Mouse (Mus musculus): ENCODE results near the gene Ccdc63.
A peak's percentile ranks its signal among the peaks of the same experiment; 100 is the strongest.

Ccdc63 gene

GRCm38 (mm10) chr5:122083282-122083681 is 57.3 kb downstream of the Ccdc63 start:
- DNase-seq (ENCODE audit: low spot score): no peak

GRCm38 (mm10) chr5:122081471-122081870 is 59.2 kb downstream of the Ccdc63 start:
- DNase-seq (ENCODE audit: low spot score): no peak

- DNase-seq (ENCODE audit: low spot score): no peak
Observed at GRCm38 (mm10) chr5:122080930-122081329, 59.7 kb downstream of the Ccdc63 start.

- DNase-seq (ENCODE audit: low spot score): no peak
Observed at GRCm38 (mm10) chr5:122079796-122080195, 60.8 kb downstream of the Ccdc63 start.

- no peak for DNase-seq (ENCODE audit: low spot score)
Observed at GRCm38 (mm10) chr5:122077244-122077643, 63.4 kb downstream of the Ccdc63 start.

GRCm38 (mm10) chr5:122075736-122076135 is 64.9 kb downstream of the Ccdc63 start:
- no peak for DNase-seq (ENCODE audit: low spot score)

GRCm38 (mm10) chr5:122071997-122072396 is 68.6 kb downstream of the Ccdc63 start:
- no peak for DNase-seq (ENCODE audit: low spot score)

GRCm38 (mm10) chr5:122070963-122071800 is 69.4 kb downstream of the Ccdc63 start:
- no peak for DNase-seq (ENCODE audit: low spot score)

GRCm38 (mm10) chr5:122068563-122068962 is 72.1 kb downstream of the Ccdc63 start:
- no peak for DNase-seq (ENCODE audit: low spot score)

GRCm38 (mm10) chr5:122063204-122063933 is 77.3 kb downstream of the Ccdc63 start:
- DNase-seq (ENCODE audit: low spot score): no peak

- no peak for DNase-seq (ENCODE audit: low spot score)
Observed at GRCm38 (mm10) chr5:122062479-122062878, 78.1 kb downstream of the Ccdc63 start.

- no peak for DNase-seq (ENCODE audit: low spot score)
Observed at GRCm38 (mm10) chr5:122060767-122061333, 79.8 kb downstream of the Ccdc63 start.

- peak; percentile 43 for DNase-seq (ENCODE audit: low spot score)
Observed at GRCm38 (mm10) chr5:122059060-122060017, 81.3 kb downstream of the Ccdc63 start.
